Mouse (Mus musculus) urinary bladder, adult 18-20 months (tissue): Measurements from ENCODE around the gene Dpp4.

Source experiments
- DNase-seq, 2 experiments: peaks; one replicate each; pipeline ENCODE4 v3.0.0; 2022; ENCODE audit warnings: low spot score in 2 of 2, mixed read lengths in 2 of 2

The Dpp4 gene

GRCm38 (mm10) chr2:62408701-62409201 lies 3.3 kb downstream of the Dpp4 start:
- DNase-seq: no peak

- DNase-seq: no peak
Measured at GRCm38 (mm10) chr2:62408216-62408615, 3.8 kb downstream of the Dpp4 start.

GRCm38 (mm10) chr2:62403556-62404135 lies 8.4 kb downstream of the Dpp4 start:
- DNase-seq: no peak

GRCm38 (mm10) chr2:62401011-62401410 lies 11.0 kb downstream of the Dpp4 start:
- DNase-seq: no peak

GRCm38 (mm10) chr2:62399832-62400231 lies 12.2 kb downstream of the Dpp4 start:
- no peak for DNase-seq

- DNase-seq: no peak
Measured at GRCm38 (mm10) chr2:62399361-62399760, 12.7 kb downstream of the Dpp4 start.

- DNase-seq: no peak
Measured at GRCm38 (mm10) chr2:62398115-62398875, 13.7 kb downstream of the Dpp4 start.

- DNase-seq: no peak
Measured at GRCm38 (mm10) chr2:62397661-62398060, 14.4 kb downstream of the Dpp4 start.

- DNase-seq: no peak
Measured at GRCm38 (mm10) chr2:62396799-62397198, 15.2 kb downstream of the Dpp4 start.

GRCm38 (mm10) chr2:62394800-62395199 lies 17.2 kb downstream of the Dpp4 start:
- DNase-seq: no peak

GRCm38 (mm10) chr2:62392098-62392497 lies 19.9 kb downstream of the Dpp4 start:
- no peak for DNase-seq

- no peak for DNase-seq
Measured at GRCm38 (mm10) chr2:62390961-62391461, 21.0 kb downstream of the Dpp4 start.

- DNase-seq: no peak
Measured at GRCm38 (mm10) chr2:62390305-62390704, 21.7 kb downstream of the Dpp4 start.

- DNase-seq: no peak
Measured at GRCm38 (mm10) chr2:62388841-62389240, 23.2 kb downstream of the Dpp4 start.

- DNase-seq: no peak
Measured at GRCm38 (mm10) chr2:62383196-62383595, 28.8 kb downstream of the Dpp4 start.

GRCm38 (mm10) chr2:62382440-62382839 lies 29.6 kb downstream of the Dpp4 start:
- DNase-seq: no peak

- no peak for DNase-seq
Measured at GRCm38 (mm10) chr2:62381756-62382155, 30.3 kb downstream of the Dpp4 start.

- no peak for DNase-seq
Measured at GRCm38 (mm10) chr2:62373692-62374091, 38.3 kb downstream of the Dpp4 start.

- DNase-seq: no peak
Measured at GRCm38 (mm10) chr2:62370048-62370447, 42.0 kb downstream of the Dpp4 start.

- no peak for DNase-seq
Measured at GRCm38 (mm10) chr2:62368349-62369053, 43.5 kb downstream of the Dpp4 start.

- no peak for DNase-seq
Measured at GRCm38 (mm10) chr2:62363606-62364005, 48.4 kb downstream of the Dpp4 start.

- DNase-seq: no peak
Measured at GRCm38 (mm10) chr2:62362211-62362610, 49.8 kb downstream of the Dpp4 start.
